Mouse (Mus musculus): ENCODE results near the gene Slc25a39.

Slc25a39 gene

DNA sequence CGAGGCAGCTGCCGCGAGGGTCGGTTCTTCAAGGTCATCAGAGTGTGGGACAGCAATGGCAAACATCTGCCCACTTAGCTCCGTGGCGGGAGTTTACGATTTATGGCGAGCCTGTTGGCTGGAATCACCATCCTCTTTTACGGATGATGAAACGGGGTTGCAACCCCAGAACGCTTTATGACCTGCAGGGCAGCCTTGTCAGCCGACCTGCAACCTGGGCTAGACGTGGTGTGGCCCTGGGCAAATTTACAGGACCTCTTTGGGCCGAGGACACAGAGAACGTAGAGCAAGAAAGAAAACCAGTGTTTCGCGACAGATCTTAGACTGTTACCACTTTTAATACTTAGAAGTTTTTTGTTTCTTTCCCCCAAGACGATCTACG is at the start of gene Slc25a39:
Slc25a39 (minus strand) TSS at position 113 of the 382 bp plus-strand sequence.
- DNase-seq (ENCODE audit: low read depth, low spot score): no peak

DNA sequence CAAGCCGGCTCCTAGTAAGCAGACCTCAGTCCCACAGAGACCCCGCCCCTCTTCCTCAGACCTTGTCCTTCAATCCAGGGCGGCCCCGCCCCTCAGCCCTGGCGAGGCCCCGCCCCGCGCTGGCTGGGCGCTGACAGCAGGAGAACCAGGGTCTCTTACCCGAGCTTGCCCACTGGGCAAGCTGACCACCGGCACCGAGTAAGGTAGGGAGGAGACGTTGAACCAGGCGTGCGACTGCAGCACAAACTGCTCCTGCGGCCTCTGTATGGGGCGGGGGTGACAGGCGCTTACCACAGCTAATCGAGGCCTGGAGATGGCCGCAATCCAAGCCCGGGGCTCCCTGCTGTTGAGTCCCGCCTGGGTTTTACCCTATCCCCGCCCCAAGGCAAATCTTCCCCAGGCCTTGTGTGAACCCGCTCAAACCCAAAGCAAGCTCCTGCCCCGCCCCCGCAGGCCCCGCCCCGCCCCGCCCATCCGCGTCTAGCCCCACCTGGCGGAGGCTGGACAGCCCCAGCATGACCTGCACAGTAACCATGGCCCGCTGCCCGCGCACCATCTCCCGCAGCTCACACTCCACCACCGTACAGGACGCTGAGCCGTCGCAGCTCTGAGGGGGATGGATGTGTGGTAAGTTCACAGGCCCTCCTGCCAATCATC is 48.1 kb upstream of the Slc25a39 start:
- no peak for DNase-seq (ENCODE audit: low read depth, low spot score)

DNA sequence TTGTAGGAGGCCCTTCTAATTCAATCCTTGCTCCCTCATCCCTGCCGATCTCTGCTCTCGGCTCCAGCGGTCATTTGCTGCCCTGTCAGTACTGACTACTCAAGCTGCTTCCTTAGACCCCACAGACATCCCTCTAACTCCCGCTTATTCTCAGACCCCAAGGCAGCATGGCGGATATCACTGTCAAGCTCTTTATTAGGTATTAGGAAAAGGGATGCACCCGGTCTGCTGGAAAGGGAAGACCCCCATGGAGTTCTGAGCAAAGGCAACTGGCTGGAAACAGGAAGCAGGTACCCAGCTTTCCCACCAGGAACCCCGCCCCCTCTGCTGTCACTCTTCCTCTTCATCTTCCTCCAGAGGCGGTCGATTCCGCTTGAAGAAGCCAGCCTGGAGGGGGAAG is 45.4 kb upstream of the Slc25a39 start:
- DNase-seq (ENCODE audit: low read depth, low spot score): no peak

DNA sequence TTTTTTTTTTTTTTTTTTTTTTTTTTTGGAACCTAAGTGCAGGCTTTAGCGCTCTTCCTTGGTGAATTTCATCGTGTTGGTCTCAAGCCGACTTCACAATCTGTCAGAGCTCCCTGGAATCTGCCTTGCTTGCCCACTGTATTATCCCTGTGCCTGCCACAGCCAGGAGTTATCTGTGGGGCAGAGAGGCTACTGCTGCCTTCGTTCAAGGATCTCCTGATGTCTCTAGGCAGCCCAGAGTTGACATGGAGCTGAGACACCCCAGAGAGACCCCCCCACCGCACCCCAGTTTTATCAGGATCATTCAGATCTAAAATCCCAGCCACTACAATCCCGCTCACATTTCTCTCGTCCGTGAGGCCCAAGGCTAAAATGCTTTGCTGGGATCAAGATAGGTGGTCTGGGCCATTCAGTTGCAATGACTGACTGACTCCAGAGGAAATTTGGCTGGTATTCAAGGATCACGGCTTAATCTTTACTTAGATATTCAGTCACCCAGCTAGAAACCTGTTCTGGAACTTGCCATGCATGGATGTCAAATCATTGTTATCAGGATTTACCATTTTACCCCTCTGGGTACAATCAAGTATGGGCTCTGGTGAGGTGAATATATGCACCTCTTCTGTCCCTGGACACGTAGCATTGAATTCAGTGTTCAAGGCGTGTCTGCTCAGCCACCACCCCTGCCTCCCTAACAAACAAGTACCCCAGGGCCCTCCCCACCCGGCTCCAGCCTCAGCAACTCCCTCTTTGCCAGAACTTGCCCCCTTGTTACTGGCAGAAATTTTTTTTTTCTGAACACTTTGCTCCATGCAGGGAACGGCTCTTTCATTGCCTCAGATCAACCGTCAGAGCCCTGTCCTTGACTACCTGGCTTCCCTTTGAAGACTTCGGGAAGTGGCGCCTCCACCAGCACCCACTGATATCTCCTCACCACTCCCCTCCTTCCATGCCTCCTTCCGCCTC is 41.6 kb upstream of the Slc25a39 start:
- DNase-seq (ENCODE audit: low read depth, low spot score): no peak

DNA sequence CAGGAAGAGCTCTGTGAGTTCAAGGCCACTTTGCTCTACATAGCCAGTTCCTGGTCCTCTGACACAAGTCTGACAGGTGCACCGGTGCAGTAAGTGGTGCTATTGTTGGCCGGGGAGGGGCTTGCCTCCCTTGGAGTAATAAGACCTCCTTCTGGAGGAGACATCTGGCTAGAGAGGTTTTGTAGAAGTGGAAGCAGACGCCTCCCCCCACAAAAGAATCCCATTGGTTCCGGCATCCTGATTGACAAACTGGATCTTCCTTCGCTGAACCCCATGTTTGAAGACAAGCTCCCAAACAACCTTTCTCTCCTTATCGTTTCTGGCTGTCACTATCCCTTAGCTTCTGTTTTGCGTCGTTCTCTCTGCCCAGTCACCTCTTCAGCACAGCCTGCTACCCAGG is 40.6 kb upstream of the Slc25a39 start:
- DNase-seq (ENCODE audit: low read depth, low spot score): no peak

DNA sequence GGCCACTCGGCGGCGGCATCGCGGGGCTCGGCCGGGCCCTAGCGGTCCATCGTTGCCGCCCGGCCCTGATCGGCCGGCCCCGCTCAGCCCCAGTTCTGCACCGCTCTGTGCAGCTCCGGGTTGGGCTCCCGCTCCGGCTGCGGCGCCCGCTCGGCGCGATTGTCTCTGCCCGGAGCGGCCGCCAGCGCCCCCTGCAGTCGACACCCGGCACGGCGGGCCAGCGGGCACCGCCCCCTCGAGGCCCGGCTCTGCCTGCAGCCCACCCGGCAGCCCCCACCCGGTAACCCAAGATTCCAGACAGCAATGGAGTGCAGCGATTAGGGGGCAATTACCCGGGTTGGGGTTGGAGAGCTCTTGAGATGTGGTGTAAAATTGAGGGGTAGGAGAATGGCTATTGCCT is 39.8 kb upstream of the Slc25a39 start, which contains the start of gene Fam171a2:
Fam171a2 (minus strand) TSS at position 186 of the 400 bp plus-strand sequence.
- DNase-seq (ENCODE audit: low read depth, low spot score): no peak

DNA sequence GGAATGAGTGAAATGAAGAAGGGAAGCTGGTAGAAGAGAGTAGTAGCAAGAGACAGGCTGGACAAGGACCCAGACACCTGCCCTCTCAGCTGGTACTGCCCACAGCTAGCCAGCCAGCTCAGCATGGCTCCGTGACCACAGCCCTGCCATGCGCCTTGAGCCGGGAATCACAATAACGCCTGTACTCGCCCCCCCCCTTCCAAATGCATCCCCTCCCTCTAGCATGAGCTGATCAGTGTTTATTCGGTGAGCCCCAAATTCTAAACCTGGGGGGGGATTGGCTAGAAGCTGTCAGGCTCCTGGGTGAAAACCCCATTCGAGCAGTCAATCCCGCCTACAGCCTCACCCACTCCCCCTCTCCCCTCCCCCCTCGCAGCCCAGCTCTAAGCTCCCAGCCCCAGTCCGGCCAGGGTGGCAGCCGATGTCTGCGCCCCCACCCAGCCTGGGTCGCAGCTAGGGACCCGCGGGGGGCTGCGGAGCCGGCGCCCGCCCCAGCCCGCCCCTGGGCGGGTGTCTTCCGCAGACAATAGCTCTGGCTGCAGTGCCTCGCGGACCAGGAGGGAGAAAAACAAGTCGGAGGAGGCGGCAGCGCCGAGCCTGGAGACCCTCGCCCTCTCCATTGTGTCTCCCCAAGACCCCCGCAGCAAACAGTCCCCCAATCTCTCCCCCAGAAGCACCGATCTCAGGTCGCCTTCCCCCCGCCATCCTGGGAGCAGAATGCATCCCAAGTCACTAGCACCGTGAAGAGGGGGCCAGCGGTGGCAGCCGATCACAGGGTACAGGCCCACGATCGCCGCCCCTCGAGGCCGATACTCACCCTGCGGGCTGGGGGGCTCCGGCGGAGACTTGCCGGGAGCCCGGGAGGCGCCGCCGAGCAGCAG is 39.1 kb upstream of the Slc25a39 start:
- DNase-seq (ENCODE audit: low read depth, low spot score): no peak

DNA sequence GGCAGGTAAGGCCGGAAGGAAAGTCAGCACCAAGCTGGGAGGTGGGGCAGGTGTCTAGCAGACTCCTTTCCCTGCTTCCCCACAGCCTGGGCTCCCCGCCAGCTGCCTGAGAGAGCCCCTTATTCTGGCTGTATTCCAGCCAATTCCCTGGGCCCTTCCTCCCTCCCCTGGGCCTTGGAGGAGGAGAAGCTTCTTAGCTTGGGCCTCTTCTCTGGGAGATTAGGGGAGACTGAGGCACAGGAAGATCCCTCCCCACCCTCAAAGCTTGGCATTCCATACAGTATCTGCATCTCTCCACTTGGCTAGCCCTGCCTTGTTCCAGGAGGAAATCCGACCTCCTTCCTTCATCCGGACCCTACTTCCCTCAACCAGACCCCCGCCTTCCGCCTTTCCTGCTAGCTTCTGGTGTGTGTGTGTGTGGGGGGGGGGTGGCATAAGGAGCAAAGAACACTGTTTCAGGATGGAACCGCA is 38.2 kb upstream of the Slc25a39 start:
- no peak for DNase-seq (ENCODE audit: low read depth, low spot score)

DNA sequence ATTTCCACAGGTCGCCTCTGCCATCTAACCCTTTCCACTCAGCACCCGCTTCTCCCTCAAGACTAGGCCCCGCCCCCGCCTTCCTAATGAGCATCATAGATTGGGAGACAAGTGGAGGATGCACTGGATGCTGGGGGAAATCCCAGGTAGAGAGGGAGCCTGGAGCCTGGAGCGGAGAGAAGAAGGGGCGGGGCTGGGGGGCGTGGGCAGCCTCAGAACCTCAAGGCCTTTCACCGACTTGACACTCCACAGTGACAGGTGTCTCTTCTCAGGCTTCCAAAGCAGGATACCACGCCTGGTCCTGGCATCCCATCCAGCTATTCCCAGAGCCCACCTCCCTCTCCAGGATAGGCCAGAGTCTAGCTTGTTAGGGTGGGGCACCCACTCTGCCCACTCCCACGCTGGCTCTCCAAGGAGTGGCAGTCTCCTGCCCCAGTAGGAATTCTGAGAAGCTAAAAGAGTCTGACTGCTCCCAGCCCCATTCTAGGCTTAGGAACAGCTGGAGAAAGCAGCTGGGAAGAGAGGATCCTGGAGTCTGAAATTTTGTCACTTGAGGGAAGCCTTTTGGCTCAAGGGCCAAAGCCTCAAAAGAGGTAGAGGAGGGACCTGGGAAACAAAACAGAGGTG is 37.6 kb upstream of the Slc25a39 start:
- no peak for DNase-seq (ENCODE audit: low read depth, low spot score)

DNA sequence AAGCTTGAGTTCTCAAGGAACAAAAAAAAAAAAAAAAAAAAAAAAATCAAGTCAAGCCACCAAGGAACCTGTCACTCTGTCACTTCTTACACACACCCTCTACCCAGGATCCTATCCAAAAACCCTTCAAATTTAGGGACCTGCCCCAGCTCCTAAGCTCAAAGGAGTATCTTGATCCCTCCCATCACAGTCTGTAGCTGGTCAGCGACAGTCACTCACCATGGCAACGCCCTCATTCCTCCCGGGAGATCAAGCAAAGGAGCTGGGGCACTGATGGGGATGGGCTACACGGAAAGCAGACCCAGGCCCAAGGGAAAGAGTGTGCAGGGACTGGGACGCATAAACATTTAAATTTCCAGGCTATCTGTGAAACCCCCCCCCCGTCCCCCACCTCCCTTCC is 37.0 kb upstream of the Slc25a39 start:
- no peak for DNase-seq (ENCODE audit: low read depth, low spot score)

DNA sequence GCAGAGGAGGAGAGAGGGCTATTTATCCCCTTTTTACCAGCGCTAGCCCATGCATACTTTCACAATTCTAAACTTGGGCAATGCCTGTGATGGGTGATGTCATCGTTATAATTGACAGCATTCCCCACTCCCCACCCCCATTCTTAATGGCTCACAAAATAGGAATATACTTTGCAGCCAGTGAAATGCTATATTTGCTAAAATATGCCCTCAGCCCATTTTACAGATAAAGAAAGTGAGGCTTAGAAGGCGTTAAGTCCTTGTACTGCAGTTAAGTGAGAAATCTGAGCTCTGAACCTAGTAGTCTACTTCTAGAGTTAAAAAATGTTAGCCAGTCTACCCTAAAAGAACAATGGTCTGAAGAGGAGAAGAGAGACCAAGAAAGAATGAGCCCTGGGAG is 36.6 kb upstream of the Slc25a39 start:
- no peak for DNase-seq (ENCODE audit: low read depth, low spot score)

DNA sequence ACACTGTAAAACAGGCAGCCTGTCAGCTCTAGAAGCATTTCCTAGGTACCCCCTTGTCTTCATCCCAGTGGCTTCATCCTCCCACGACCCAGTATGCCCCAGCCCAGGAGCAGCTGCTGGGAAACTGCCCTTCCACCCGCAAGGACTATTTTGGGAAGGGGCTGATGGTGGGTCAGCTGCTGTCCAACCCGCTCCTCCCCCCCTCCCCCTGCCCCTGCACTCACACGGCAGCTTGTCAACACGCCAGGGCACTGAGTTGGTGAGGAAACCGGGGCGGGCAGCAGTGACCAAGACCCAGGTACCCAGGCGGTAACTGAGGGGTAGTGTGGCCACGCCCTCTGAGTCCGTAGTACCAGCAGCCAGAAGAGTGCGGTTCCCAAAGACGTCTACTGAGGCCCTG is 36.0 kb upstream of the Slc25a39 start:
- DNase-seq (ENCODE audit: low read depth, low spot score): no peak

DNA sequence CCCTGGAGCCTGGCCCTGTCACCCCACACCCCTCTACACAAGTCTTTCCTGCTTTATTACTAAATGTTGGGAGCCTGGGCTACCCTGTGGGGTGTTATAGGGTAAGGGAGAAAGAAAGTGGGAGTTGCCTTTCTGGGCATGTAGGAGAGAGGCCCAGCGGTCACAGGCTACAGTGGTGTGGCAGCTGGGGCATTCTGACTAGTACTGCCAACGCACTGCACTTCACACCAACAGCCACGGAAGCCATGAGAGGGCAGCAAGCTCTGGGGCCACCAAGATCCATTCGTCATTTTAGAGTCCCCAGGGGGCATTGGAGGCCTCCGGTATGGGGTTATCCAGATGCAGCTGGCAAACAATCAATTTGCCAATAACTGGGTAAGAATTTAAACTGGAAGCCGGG is 34.3 kb upstream of the Slc25a39 start:
- DNase-seq (ENCODE audit: low read depth, low spot score): no peak

DNA sequence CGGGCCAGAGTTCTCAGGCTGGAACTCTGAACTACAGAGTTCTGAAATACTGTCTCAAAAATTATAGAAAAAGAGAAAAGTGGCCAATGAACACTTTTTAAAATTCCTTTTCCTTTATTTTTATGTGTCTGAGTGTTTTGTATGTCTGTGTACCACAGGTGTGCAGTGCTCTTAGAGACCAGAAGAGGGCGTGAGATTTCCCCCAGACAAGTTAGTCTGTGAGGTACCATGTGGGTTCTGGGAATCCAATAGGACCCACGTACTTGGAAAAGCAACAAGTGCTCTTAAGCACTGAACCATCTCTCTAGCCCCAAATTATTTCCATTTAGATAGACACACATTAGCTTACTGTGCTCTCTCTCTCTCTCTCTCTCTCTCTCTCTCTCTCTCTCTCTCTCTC is 33.7 kb upstream of the Slc25a39 start:
- DNase-seq (ENCODE audit: low read depth, low spot score): no peak

DNA sequence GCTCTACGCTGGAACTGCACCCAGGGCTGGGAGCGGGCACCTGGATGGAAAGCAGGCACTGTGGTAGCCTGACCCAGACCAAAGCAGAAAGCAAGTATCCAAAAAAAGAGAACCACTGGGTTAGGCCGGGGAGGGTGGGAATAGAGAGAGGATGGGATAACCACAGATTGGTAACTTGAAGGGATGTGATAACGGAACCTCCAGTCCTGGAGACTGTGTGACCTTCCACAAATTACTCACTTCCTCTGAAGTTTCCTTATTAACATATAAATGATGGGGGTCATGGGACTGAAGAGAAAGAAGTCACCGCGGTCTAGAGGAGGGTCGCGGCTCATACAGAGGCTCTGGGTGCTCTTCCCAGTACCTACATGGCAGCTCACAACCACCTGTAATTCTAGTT is 32.5 kb upstream of the Slc25a39 start:
- DNase-seq (ENCODE audit: low read depth, low spot score): no peak

DNA sequence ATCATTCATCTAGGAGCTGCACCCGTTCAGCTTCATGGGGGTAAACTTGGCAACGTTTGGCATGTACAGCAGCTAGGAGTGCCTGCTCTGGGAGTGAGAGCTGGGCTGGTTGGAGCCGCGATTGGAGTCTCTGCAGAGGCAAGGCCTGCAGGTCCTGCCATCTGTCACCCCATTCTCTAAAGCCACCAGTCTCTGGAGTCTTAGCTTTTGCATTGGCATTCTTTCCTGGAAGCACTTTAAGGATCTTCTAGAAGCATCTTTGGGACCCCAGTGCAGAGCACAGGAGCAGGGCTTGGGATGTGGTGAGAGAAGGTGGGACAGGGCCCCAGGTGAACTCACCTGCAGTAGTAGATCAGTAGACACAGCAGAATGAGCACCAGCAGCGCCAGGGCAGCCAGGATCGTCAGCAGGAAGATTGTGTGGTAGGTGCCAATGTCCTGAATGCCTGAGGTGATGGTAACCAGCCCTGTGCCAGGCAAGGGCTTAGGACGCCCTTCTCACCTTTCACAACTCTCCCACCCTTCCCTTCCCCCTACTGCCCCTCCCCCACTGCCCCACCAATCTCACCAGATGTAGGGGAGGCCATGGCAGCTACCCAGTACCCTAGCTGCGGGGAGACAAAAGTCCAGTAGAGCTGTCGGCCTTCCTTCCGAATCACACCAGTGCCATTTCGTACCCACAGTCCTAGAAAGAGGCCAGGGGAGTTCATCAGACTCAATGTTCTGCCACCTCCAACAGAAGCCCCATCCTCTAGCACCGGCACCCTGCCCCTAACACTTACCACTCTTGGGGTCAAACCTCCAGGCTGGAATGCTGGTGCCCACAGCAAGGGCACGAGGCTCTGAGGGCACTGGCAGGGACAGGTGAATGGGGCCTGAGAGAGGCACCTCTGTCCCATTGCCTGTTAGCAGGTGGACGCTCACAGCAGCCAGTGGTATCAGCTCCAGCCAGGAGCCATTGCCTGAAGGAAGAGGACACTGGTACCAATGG is 31.6 kb upstream of the Slc25a39 start:
- no peak for DNase-seq (ENCODE audit: low read depth, low spot score)

DNA sequence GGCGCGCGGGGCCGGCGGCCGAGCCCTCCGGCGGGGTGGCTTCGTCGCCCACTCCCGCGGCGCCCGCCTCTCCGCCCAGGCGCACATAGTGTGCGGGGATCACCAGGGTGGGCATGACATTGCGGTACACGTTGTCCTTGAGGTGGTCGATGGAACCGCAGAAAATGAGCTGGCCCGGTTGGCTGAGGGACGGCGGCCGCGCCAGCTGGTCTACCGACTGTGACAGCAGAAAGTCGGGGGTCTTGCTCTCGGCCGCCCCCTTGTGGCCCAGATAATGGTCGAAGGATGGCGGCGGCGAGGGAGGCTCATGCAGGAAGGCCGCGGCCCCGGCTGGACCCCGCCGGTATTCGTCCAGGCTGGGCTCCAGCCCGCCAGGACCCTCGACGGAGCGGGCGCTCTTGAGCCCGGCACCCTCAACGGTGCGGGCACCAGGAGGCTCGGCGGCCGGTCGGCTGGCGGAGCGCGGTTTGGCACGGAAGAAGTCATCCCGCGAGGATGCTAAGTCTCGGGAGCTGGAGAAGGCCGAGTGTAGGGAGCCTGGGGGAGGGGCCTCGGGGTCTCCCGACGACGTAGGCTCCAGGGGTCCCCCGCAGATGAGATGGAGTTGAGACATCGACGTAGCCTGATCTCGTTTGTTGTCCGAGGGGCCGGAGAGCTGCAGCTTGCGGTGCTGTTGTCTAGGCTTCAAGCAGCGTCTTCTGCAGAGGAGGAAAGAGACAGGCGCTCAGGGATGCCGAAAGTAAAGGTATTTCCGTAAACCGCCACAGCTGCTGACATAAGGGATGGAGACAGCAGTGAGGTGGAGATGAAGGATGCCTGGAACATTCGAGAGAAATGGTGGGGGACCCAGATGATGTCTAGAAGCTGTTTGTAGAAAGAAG is 30.7 kb upstream of the Slc25a39 start:
- no peak for DNase-seq (ENCODE audit: low read depth, low spot score)

DNA sequence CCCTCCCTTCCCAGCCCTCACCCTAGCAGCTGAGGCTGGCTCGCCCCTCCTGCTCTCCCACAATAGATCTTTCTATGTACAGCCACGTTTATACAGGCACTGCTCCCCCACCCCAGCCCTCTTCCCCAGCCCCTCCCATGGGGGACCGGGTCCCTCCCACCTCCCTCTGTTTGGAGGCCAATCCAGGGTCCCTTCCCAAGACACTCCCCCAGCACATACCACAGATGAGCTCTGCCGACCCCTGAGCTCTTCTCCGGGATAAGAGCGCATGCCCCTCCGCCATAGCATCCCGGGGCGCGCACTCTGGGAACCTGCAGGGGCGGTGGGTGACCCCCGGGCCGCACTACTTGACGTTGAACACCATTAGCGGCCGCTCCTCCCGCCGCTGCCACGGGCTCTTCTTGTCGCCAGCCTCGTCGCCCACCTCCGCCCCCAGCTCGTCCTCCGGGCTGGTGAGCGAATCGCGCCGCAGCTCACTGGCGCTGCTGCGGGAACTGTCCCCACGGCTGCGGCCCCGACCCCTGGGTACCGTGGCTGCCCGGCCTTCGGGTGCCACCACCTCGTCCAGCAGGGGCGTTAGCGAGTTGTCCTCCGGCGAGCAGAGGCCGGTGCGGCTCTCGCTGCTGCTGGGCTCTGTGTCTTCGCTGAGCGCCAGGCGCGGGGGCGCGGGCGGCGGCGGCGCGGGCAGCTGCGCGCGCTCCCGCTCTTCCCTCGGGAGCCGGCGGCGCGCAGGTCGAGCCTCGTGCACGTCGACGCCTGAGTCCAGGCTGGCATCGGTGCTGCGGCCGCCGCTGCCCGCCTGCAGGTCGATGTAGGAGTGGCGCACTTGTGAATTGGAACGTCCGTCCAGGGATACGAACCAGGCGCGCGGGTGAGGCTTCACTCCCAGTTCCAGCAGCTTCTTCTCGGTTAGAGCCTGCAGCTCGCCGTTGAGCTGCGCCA is 29.6 kb upstream of the Slc25a39 start:
- DNase-seq (ENCODE audit: low read depth, low spot score): no peak
